Mouse (Mus musculus): ENCODE results near the gene Tsen54.
A peak's percentile ranks its signal among the peaks of the same experiment; 100 is the strongest.

Gene Tsen54

GRCm38 (mm10) chr11:115859143-115859945 is 44.8 kb downstream of the Tsen54 start:
- DNase-seq (ENCODE audit: low spot score in 2 of 2) = peak; percentile 73 to 86

GRCm38 (mm10) chr11:115863895-115864294 is 49.4 kb downstream of the Tsen54 start:
- DNase-seq (ENCODE audit: low spot score in 2 of 2) = no peak

- no peak for DNase-seq (ENCODE audit: low spot score in 2 of 2)
Observed at GRCm38 (mm10) chr11:115869393-115869792, 54.9 kb downstream of the Tsen54 start.

GRCm38 (mm10) chr11:115872437-115872836 is 57.9 kb downstream of the Tsen54 start:
- no peak for DNase-seq (ENCODE audit: low spot score in 2 of 2)
